In genomic region chr1:136678836-136679235, GRCm38 (mm10) we compare ENCODE assay signal across 31 mouse cellular contexts. TPM values are rescaled to one million over a fixed set of nuclear protein-coding genes. Genes with fewer than 3 reads are reported as not detected.
DNase-seq lines count a peak whose midpoint lies in the region; ATAC-seq and TF ChIP-seq lines count a peak whose summit lies in the region.
"Had no signal": no experiment of that assay in that cellular context is flagged by ENCODE, and none has a peak within 500 bp of the region (broad histone marks: within the 10 kb centered on the region; RNA-seq: fewer than 3 reads in every experiment).

No protein-coding gene starts in this region.

- no peak overlapping the region for H3K4me2 ChIP-seq in liver, embryonic 11.5 days
- no peak overlapping the region for H3K4me2 ChIP-seq in stomach, embryonic 15.5 days
- no peak overlapping the region for H3K4me2 ChIP-seq in stomach, postnatal 0 days (replicated peaks; ENCODE audit: low read depth)
- H3K4me2 ChIP-seq: embryonic facial prominence, embryonic 13.5 days; forebrain, embryonic 13.5 days; heart, embryonic 12.5 days; heart, embryonic 15.5 days; hindbrain, embryonic 13.5 days had no signal

- TF ChIP-seq POLR2A in liver, adult 2 months (IDR thresholded peaks at IDR 0.05; ENCODE audit: extremely low read depth, insufficient read depth, low read length), result no peak
- TF ChIP-seq POLR2A in small intestine, adult 2 months (IDR thresholded peaks at IDR 0.05; ENCODE audit: low read depth, low read length), result no peak

- no peaks in the 10 kb centered on the region for H3K9me3 ChIP-seq in liver, embryonic 11.5 days (ENCODE audit: control insufficient read depth, low read length)
- H3K9me3 ChIP-seq in stomach, embryonic 15.5 days, result no peaks in the 10 kb centered on the region
- no peaks in the 10 kb centered on the region for H3K9me3 ChIP-seq in stomach, postnatal 0 days (ENCODE audit: control insufficient read depth, low read length)
- no peaks in the 10 kb centered on the region for H3K9me3 ChIP-seq in ES-E14 (ENCODE audit: control insufficient read depth, insufficient read depth, low read depth, low read length)
- H3K9me3 ChIP-seq: embryonic facial prominence, embryonic 10.5 days; embryonic facial prominence, embryonic 13.5 days; forebrain, embryonic 13.5 days; heart, embryonic 12.5 days; heart, embryonic 15.5 days; hindbrain, embryonic 10.5 days; hindbrain, embryonic 13.5 days had no signal

- no peaks in the 10 kb centered on the region for H3K79me2 ChIP-seq in liver, adult 2 months (ENCODE audit: control insufficient read depth, insufficient read depth, low read length)

- peak; percentile 45 for DNase-seq in liver, adult 2 months (ENCODE audit: extremely low read depth, low read depth, low spot score)
- DNase-seq in liver, embryonic 11.5 days (ENCODE audit: low spot score), result no peak
- DNase-seq in stomach, postnatal 0 days (ENCODE audit: low spot score), result no peak
- no peak for DNase-seq in ES-E14 (ENCODE audit: low read depth, low spot score)
- DNase-seq in adrenal gland, adult 2 months, result no peak
- DNase-seq in cerebellum, adult 11 months, result no peak
- DNase-seq: adrenal gland, postnatal 14 days; cerebellum, adult 11-12 months; cerebellum, adult 8-10 months; cerebellum, postnatal 10 days; cerebellum, postnatal 36 days; embryo, embryonic 11 days; gastrocnemius, postnatal 10 days; gastrocnemius, postnatal 36 days; heart, postnatal 10 days; heart, postnatal 36 days had no signal

- no peaks in the 10 kb centered on the region for H3K36me3 ChIP-seq in liver, adult 2 months (ENCODE audit: control insufficient read depth, insufficient read depth, low read length)
- no peaks in the 10 kb centered on the region for H3K36me3 ChIP-seq in liver, embryonic 11.5 days (ENCODE audit: control insufficient read depth, insufficient read depth, low read length)
- H3K36me3 ChIP-seq in stomach, embryonic 15.5 days, result no peaks in the 10 kb centered on the region
- no peaks in the 10 kb centered on the region for H3K36me3 ChIP-seq in stomach, postnatal 0 days (ENCODE audit: control insufficient read depth, insufficient read depth, low read length)
- H3K36me3 ChIP-seq in ES-E14 (ENCODE audit: control insufficient read depth, insufficient read depth, low read length, poor library complexity, severe bottlenecking), result no peaks in the 10 kb centered on the region
- no peaks in the 10 kb centered on the region for H3K36me3 ChIP-seq in small intestine, adult 2 months (ENCODE audit: control insufficient read depth, insufficient read depth, low read length)
- H3K36me3 ChIP-seq: embryonic facial prominence, embryonic 10.5 days; embryonic facial prominence, embryonic 13.5 days; heart, embryonic 12.5 days; heart, embryonic 15.5 days; hindbrain, embryonic 10.5 days; hindbrain, embryonic 13.5 days had no signal

- H3K4me1 ChIP-seq in liver, adult 2 months (ENCODE audit: control insufficient read depth, insufficient read depth, low read length), result peaks cover 8% of the 10 kb centered on the region
- 0 out of 2 replicates have a peak, but pooled peaks cover 4% of the 10 kb centered on the region for H3K4me1 ChIP-seq in liver, embryonic 11.5 days (replicated peaks; ENCODE audit: control insufficient read depth, insufficient read depth, low read length)
- peaks cover 7% of the 10 kb centered on the region; the same call in 1 of the 2 replicates for H3K4me1 ChIP-seq in stomach, embryonic 15.5 days
- no peaks in the 10 kb centered on the region; the same call in 1 of the 2 replicates for H3K4me1 ChIP-seq in stomach, postnatal 0 days (replicated peaks; ENCODE audit: control insufficient read depth, insufficient read depth)
- peaks cover 28% of the 10 kb centered on the region in 2 experiments for H3K4me1 ChIP-seq in ES-E14 (ENCODE audit: control insufficient read depth in 2 of 2, insufficient read depth in 2 of 2, low read length in 2 of 2, poor library complexity in 1 of 2)
- H3K4me1 ChIP-seq in small intestine, adult 2 months (ENCODE audit: control insufficient read depth, insufficient read depth, insufficient read length, low read length), result peaks cover 12% of the 10 kb centered on the region
- H3K4me1 ChIP-seq: heart, embryonic 12.5 days had no signal

- no peak overlapping the region for H3K4me3 ChIP-seq in liver, adult 2 months (ENCODE audit: insufficient read depth, low read depth, low read length)
- no peak overlapping the region for H3K4me3 ChIP-seq in liver, embryonic 11.5 days (ENCODE audit: low read depth, low read length)
- H3K4me3 ChIP-seq in stomach, embryonic 15.5 days (replicated peaks), result no peak overlapping the region
- H3K4me3 ChIP-seq in stomach, postnatal 0 days (ENCODE audit: low read depth, low read length), result no peak overlapping the region
- H3K4me3 ChIP-seq in ES-E14 (ENCODE audit: insufficient read depth in 1 of 2, low read depth in 1 of 2, low read length in 2 of 2, poor library complexity in 1 of 2, severe bottlenecking in 1 of 2), result no peak overlapping the region; a peak in 1 of 4 replicates
- no peak overlapping the region for H3K4me3 ChIP-seq in small intestine, adult 2 months (ENCODE audit: low read depth, low read length)
- H3K4me3 ChIP-seq: embryonic facial prominence, embryonic 10.5 days; embryonic facial prominence, embryonic 13.5 days; erythroblast, embryonic 14.5 days; forebrain, embryonic 13.5 days; heart, embryonic 12.5 days; heart, embryonic 15.5 days; hindbrain, embryonic 10.5 days; hindbrain, embryonic 13.5 days had no signal

- H3K27me3 ChIP-seq in liver, adult 2 months (ENCODE audit: control insufficient read depth, insufficient read depth, low read length), result no peaks in the 10 kb centered on the region
- H3K27me3 ChIP-seq in liver, embryonic 11.5 days (replicated peaks; ENCODE audit: control insufficient read depth, insufficient read depth, low read length), result no peaks in the 10 kb centered on the region
- H3K27me3 ChIP-seq in stomach, embryonic 15.5 days (replicated peaks), result no peaks in the 10 kb centered on the region
- no peaks in the 10 kb centered on the region for H3K27me3 ChIP-seq in stomach, postnatal 0 days (ENCODE audit: control insufficient read depth, insufficient read depth, low read length)
- no peaks in the 10 kb centered on the region for H3K27me3 ChIP-seq in small intestine, adult 2 months (ENCODE audit: control insufficient read depth, insufficient read depth, low read length)
- H3K27me3 ChIP-seq: forebrain, embryonic 13.5 days; heart, embryonic 12.5 days; heart, embryonic 15.5 days had no signal

- TF ChIP-seq CTCF in liver, adult 2 months (IDR thresholded peaks at IDR 0.05; ENCODE audit: low read depth, low read length), result no peak
- TF ChIP-seq CTCF in stomach, postnatal 0 days (IDR thresholded peaks at IDR 0.05; ENCODE audit: low read depth), result no peak
- no peak for TF ChIP-seq CTCF in small intestine, adult 2 months (IDR thresholded peaks at IDR 0.05; ENCODE audit: extremely low read depth, insufficient read length, insufficient replicate concordance, low read depth, low read length)

- ATAC-seq in liver, embryonic 11.5 days (replicated peaks; ENCODE audit: low FRiP score), result no peak
- ATAC-seq in stomach, embryonic 15.5 days (ENCODE audit: insufficient read depth, low FRiP score, low read depth), result 0 out of 2 replicates have a peak, but pooled peaks have one; percentile 40
- no peak for ATAC-seq in stomach, postnatal 0 days (ENCODE audit: low FRiP score, low TSS enrichment)
- ATAC-seq: activated CD4-positive, CD25-positive, alpha-beta regulatory T cell, adult 4 months; CD4-positive, CD25-positive, alpha-beta regulatory T cell, adult 4 months; forebrain, embryonic 13.5 days; forebrain, embryonic 16.5 days; hindbrain, embryonic 16.5 days; inflammation-experienced regulatory T-cells, adult 6 months had no signal

- H3K27ac ChIP-seq in liver, adult 2 months (replicated peaks; ENCODE audit: insufficient read depth, low read depth, low read length), result no peak overlapping the region
- no peak overlapping the region for H3K27ac ChIP-seq in liver, embryonic 11.5 days (ENCODE audit: low read depth, low read length)
- H3K27ac ChIP-seq in stomach, embryonic 15.5 days, result no peak overlapping the region
- no peak overlapping the region for H3K27ac ChIP-seq in stomach, postnatal 0 days (replicated peaks)
- H3K27ac ChIP-seq in ES-E14 (ENCODE audit: insufficient read depth, low read depth, low read length, poor library complexity, severe bottlenecking), result peak overlapping the region; percentile 93; the same call in 1 of the 2 replicates
- H3K27ac ChIP-seq in small intestine, adult 2 months (ENCODE audit: insufficient read depth, low read depth, low read length), result peak overlapping the region; percentile 33; the same call in 1 of the 2 replicates
- H3K27ac ChIP-seq: embryonic facial prominence, embryonic 10.5 days; embryonic facial prominence, embryonic 13.5 days; forebrain, embryonic 13.5 days; heart, embryonic 15.5 days; hindbrain, embryonic 10.5 days; hindbrain, embryonic 13.5 days had no signal

- WGBS in liver, adult 2 months, result 39% methylated on average over 4 of the region's 4 CpGs
- WGBS in liver, embryonic 11.5 days, result 63% methylated on average over 4 of the region's 4 CpGs
- WGBS in stomach, embryonic 15.5 days, result 28% methylated on average over 4 of the region's 4 CpGs
- WGBS in stomach, postnatal 0 days, result 33% methylated on average over 4 of the region's 4 CpGs
- 31% methylated on average over 4 of the region's 4 CpGs for WGBS in small intestine, adult 2 months

- no peak overlapping the region for H3K9ac ChIP-seq in liver, adult 2 months (ENCODE audit: low read depth, low read length)
- H3K9ac ChIP-seq in liver, embryonic 11.5 days (ENCODE audit: low read depth, low read length), result no peak overlapping the region
- no peak overlapping the region for H3K9ac ChIP-seq in stomach, embryonic 15.5 days
- H3K9ac ChIP-seq in stomach, postnatal 0 days (ENCODE audit: low read length), result no peak overlapping the region
- no peak overlapping the region for H3K9ac ChIP-seq in ES-E14 (ENCODE audit: insufficient read depth, low read depth, low read length, poor library complexity, severe bottlenecking)
- H3K9ac ChIP-seq: embryonic facial prominence, embryonic 13.5 days; forebrain, embryonic 13.5 days; heart, embryonic 12.5 days; heart, embryonic 15.5 days; hindbrain, embryonic 13.5 days had no signal

- in situ Hi-C loops in ES-E14 (cut with MboI; ENCODE audit: low sequenced_read_pairs in 2 of 2, unreplicated experiment in 2 of 2), result no loop called here

- no peak for TF ChIP-seq EP300 in stomach, postnatal 0 days (optimal IDR thresholded peaks at IDR 0.05)

TF ChIP-seq in ES-E14, 5 proteins besides CTCF, POLR2A, EP300 and RAD21 (continues in another document):
- TF ChIP-seq CHD2 (IDR thresholded peaks at IDR 0.05; ENCODE audit: low read depth, low read length), result no peak

RNA-seq across cellular contexts. Expression of gene Zfp281, which starts 54.1 kb away (rescaled TPM):
- total RNA-seq in liver, adult 2 months (2014; rRNA removed), result 19.5 and 20.4 TPM in 2 replicates
- polyA plus RNA-seq in liver, adult 2 months (2012; rRNA removed), result 1.3 and 1.8 TPM in 2 replicates
- 19.3 and 21.3 TPM in 2 replicates for polyA plus RNA-seq in liver, embryonic 11.5 days (2014; fragmentation: Nextera tagmentation; extraction: Ambion mirVana)
- 16.0 and 16.7 TPM in 2 replicates for polyA plus RNA-seq in stomach, embryonic 15.5 days (2015; fragmentation: Nextera tagmentation; extraction: Ambion mirVana)
- polyA plus RNA-seq in stomach, postnatal 0 days (2015; fragmentation: Nextera tagmentation; extraction: Ambion mirVana), result 7.4 and 7.5 TPM in 2 replicates
- total RNA-seq in ES-E14 (2012; rRNA removed), result 65.0 and 65.5 TPM in 2 replicates
- polyA plus RNA-seq in small intestine, adult 2 months (2012; rRNA removed), result 0.42 and 0.63 TPM in 2 replicates
- 10 to 100 TPM; 16.1 to 18.6 TPM for total RNA-seq in adrenal gland, adult 2 months (2021)
- polyA plus RNA-seq in adrenal gland, adult 2 months (2012; rRNA removed), result 2.5 and 3.7 TPM in 2 replicates

Comparison
In these comparisons a context has a peak if more than half of its experiments do, and no peak if none do; other contexts are left out.
1. H3K27ac ChIP-seq: peak in ES-E14 (single experiment) and small intestine, adult 2 months (single experiment); none in liver, adult 2 months (single experiment), liver, embryonic 11.5 days (single experiment), stomach, embryonic 15.5 days (single experiment) and stomach, postnatal 0 days (single experiment).